Mouse (Mus musculus): ENCODE measurements at regions not wholly inside any gene's neighbourhood (a gene's known extent, or its start where the extent isn't known, plus 50 kb on each side); places are given as distances from the start of the nearest gene placed in this dataset.

GRCm38 (mm10) chr1:77592649-77593048 is 77.8 kb upstream of the Epha4 start:
- no peak for ATAC-seq (ENCODE audit: insufficient number of reproducible peaks, low FRiP score, low TSS enrichment)

- ATAC-seq (ENCODE audit: insufficient number of reproducible peaks, low FRiP score, low TSS enrichment): no peak
These were observed 77.4 kb upstream of the Epha4 start for GRCm38 (mm10) chr1:77592248-77592647.

DNA sequence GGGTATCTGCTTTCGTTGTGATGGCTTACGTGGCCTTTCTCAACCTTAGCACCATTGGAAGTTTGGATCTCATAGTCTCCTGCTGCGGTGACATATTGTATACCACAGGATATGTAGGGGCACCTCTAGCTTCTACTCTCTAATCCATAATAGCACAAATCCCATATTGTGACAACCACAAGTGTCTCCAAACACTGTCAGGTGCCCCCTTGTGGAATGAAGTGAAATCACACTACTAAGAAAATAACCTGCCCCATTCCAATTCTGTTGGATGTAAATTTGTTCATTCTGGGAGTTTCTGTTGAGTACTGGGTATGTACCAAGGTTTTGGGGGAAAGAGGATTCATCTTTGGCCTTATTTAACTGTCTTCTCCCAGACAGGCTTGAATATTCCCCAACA is 74.5 kb upstream of the Epha4 start:
- ATAC-seq (ENCODE audit: insufficient number of reproducible peaks, low FRiP score, low TSS enrichment): no peak

DNA sequence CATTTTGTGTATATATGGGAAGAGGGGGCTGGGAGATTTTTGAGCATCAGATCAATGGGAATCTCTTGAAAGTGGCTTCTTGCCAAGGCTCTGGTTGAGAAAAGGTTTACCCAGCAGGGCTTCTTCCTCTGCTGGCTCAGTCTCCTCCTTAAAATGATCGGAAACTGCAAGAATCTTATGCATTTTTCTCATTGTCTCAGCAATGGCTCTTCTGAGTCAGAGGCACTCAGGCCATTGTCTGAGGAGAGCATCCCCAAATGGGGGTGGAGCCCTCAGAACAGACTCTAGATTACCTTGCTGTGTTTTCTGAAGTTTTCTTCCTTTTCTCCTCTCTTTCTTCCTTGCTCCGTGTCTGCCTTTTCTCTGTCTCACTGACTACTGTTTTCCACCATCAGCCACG is 70.6 kb upstream of the Epha4 start:
- no peak for ATAC-seq (ENCODE audit: insufficient number of reproducible peaks, low FRiP score, low TSS enrichment)

- ATAC-seq (ENCODE audit: insufficient number of reproducible peaks, low FRiP score, low TSS enrichment): no peak
These were observed 53.2 kb upstream of the Epha4 start for GRCm38 (mm10) chr1:77568081-77568480.

DNA sequence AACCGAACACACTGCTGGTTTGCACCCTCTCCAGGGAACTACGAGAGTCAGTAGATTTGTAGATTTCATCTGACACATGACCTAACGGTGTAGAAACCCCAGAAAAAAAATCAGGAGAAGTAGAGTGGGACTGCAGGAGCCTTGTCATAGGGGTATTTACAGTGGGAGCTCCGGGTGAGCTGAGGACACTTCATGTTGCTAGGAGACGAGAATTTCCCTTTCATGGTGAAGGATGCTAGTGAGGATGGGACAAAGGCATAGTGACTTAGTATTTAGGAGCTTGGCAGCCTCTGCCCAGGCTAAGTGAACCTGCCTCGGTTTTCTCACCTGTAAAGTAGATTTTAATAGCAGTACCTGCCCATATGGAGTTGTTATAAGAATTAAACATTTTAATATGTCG is 52.8 kb upstream of the Epha4 start:
- no peak for ATAC-seq (ENCODE audit: insufficient number of reproducible peaks, low FRiP score, low TSS enrichment)
